In the genomic region with DNA sequence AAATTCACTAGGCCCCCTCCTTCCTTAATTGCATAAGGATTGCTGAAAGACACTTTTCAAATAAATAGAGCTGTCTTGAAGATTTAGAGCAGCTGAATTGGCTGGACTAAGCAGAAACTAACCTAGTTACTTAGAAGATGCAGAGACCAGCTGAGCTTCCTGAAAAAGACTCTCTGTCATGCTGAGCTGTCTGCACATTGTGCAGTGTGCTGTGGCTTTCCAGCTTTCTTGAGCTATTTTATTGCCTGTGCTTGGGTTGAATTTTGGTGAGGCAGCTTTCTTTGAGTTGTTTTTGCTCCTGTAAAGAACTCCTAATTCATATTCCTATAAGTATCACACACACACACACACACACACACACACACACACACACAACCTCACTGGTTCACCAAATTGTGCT, we compare ENCODE assay signal across 17 mouse cellular contexts.
DNase-seq lines count a peak whose midpoint lies in the region.
"Had no signal": no experiment of that assay in that cellular context is flagged by ENCODE, and none has a peak within 500 bp of the region (broad histone marks: within the 10 kb centered on the region; RNA-seq: fewer than 3 reads in every experiment).

No protein-coding gene starts in this region.

- intact Hi-C loops in left cerebral cortex, postnatal 36 days (cut with DNase I) = no loop called here
- intact Hi-C loops in left cerebral cortex, postnatal 4 days (cut with DNase I) = no loop called here

- DNase-seq in frontal cortex, adult 2 months (ENCODE audit: extremely low spot score in 1 of 2, low spot score in 1 of 2) = peak; percentile 29 to 43
- DNase-seq in frontal cortex, postnatal 14 days (ENCODE audit: low spot score in 2 of 2) = no peak
- peak; percentile 6 to 17 for DNase-seq in left cerebral cortex, postnatal 36 days (ENCODE audit: low spot score in 2 of 2)
- DNase-seq in left cerebral cortex, postnatal 4 days = no peak
- peak; percentile 74 for DNase-seq in brain, adult 2 months (ENCODE audit: low read depth, low spot score)
- no peak for DNase-seq in thymus, postnatal 25 days
- DNase-seq: adrenal gland, postnatal 10 days; adrenal gland, postnatal 36 days; B cell, adult 2 months; cerebellum, adult 11 months; cerebellum, adult 2 months; cerebellum, adult 9-11 months; cerebellum, postnatal 25 days; forebrain, postnatal 0 days; gastrocnemius, postnatal 25 days; heart, adult 2 months; heart, postnatal 14 days had no signal

Comparison
In these comparisons a context has a peak if more than half of its experiments do, and no peak if none do; other contexts are left out.
1. DNase-seq: peak in frontal cortex, adult 2 months (2 of 2), left cerebral cortex, postnatal 36 days (2 of 2) and brain, adult 2 months (single experiment); none in frontal cortex, postnatal 14 days (0 of 2), left cerebral cortex, postnatal 4 days (single experiment) and thymus, postnatal 25 days (single experiment).